Comparison of ENCODE assay signal across 22 mouse cellular contexts in genomic region chr5:147441979-147442378, GRCm38 (mm10). TPM values are rescaled to one million over a fixed set of nuclear protein-coding genes. Genes with fewer than 3 reads are reported as not detected.
DNase-seq lines count a peak whose midpoint lies in the region; ATAC-seq and TF ChIP-seq lines count a peak whose summit lies in the region.
"Had no signal": no experiment of that assay in that cellular context is flagged by ENCODE, and none has a peak within 500 bp of the region (broad histone marks: within the 10 kb centered on the region; RNA-seq: fewer than 3 reads in every experiment).

No protein-coding gene starts in this region.

- H3K27me3 ChIP-seq in MEL (ENCODE audit: control insufficient read depth in 1 of 2, insufficient read depth in 2 of 2, low read length in 2 of 2): no peaks in the 10 kb centered on the region
- H3K27me3 ChIP-seq in liver, embryonic 13.5 days: no peaks in the 10 kb centered on the region
- no peaks in the 10 kb centered on the region for H3K27me3 ChIP-seq in liver, postnatal 0 days (ENCODE audit: insufficient read depth, low read length)
- H3K27me3 ChIP-seq: embryonic facial prominence, embryonic 15.5 days; Patski had no signal

- H3K9ac ChIP-seq in MEL (ENCODE audit: control insufficient read depth, low read depth, low read length, poor library complexity, severe bottlenecking): peak overlapping the region; percentile 41; the same call in 1 of the 2 replicates
- H3K9ac ChIP-seq in liver, embryonic 13.5 days: peak overlapping the region; percentile 35; the same call in 1 of the 2 replicates
- H3K9ac ChIP-seq in liver, postnatal 0 days (replicated peaks): peak overlapping the region; percentile 6; the same call in 1 of the 2 replicates
- H3K9ac ChIP-seq: embryonic facial prominence, embryonic 15.5 days; hindbrain, embryonic 14.5 days had no signal

- 19% methylated on average over 1 of the region's 1 CpGs for WGBS in liver, embryonic 13.5 days (ENCODE audit: insufficient replicate concordance)
- WGBS in liver, postnatal 0 days (ENCODE audit: insufficient replicate concordance): 33% methylated on average over 1 of the region's 1 CpGs

- no peak for TF ChIP-seq RAD21 in MEL (IDR thresholded peaks at IDR 0.05; ENCODE audit: low read depth, low read length)

- no peak for TF ChIP-seq CTCF in MEL (IDR thresholded peaks at IDR 0.05 in 2 of 3, conservative IDR thresholded peaks at IDR 0.05 in 1 of 3; ENCODE audit: control insufficient read depth in 1 of 3, insufficient read depth in 1 of 3, low read depth in 2 of 3, low read length in 3 of 3, poor library complexity in 1 of 3, severe bottlenecking in 1 of 3)
- TF ChIP-seq CTCF in liver, postnatal 0 days (IDR thresholded peaks at IDR 0.05; ENCODE audit: low read depth): no peak
- TF ChIP-seq CTCF in layer of hippocampus, adult 2 months (conservative IDR thresholded peaks at IDR 0.05): no peak

- 0 out of 4 replicates have a peak, but pooled peaks of 1 of the 2 experiments have one; percentile 37 for TF ChIP-seq POLR2A in MEL (IDR thresholded peaks at IDR 0.05; ENCODE audit: control insufficient read depth in 1 of 2, insufficient read depth in 1 of 2, low read depth in 1 of 2, low read length in 2 of 2, poor library complexity in 1 of 2)

- peaks cover 44 to 64% of the 10 kb centered on the region in 2 experiments for H3K4me1 ChIP-seq in MEL (ENCODE audit: control insufficient read depth in 1 of 2, insufficient read depth in 2 of 2, low read length in 2 of 2)
- H3K4me1 ChIP-seq in liver, embryonic 13.5 days (replicated peaks): peaks cover 88% of the 10 kb centered on the region
- H3K4me1 ChIP-seq in liver, postnatal 0 days (ENCODE audit: insufficient read depth): peaks cover 34% of the 10 kb centered on the region
- H3K4me1 ChIP-seq: forebrain, embryonic 10.5 days; hindbrain, embryonic 10.5 days had no signal

- H3K27ac ChIP-seq in MEL (ENCODE audit: control insufficient read depth, low read depth, low read length): peak overlapping the region; percentile 86
- H3K27ac ChIP-seq in liver, embryonic 13.5 days: peak overlapping the region; percentile 88
- H3K27ac ChIP-seq in liver, postnatal 0 days (ENCODE audit: low read depth): 0 out of 2 replicates have a peak overlapping the region, but pooled peaks have one; percentile 25
- no peak overlapping the region for H3K27ac ChIP-seq in layer of hippocampus, adult 2 months
- H3K27ac ChIP-seq: embryonic facial prominence, embryonic 15.5 days; forebrain, embryonic 10.5 days; gastrocnemius, adult 2 months; heart, embryonic 10.5 days; hindbrain, embryonic 10.5 days; hindbrain, embryonic 14.5 days had no signal

- peak; percentile 96 for TF ChIP-seq EP300 in MEL (IDR thresholded peaks at IDR 0.05; ENCODE audit: low read depth in 1 of 2, low read length in 2 of 2)
- TF ChIP-seq EP300 in liver, postnatal 0 days (IDR thresholded peaks at IDR 0.05; ENCODE audit: low read depth): peak; percentile 87

- H3K4me3 ChIP-seq in MEL (ENCODE audit: control insufficient read depth in 1 of 2, insufficient read depth in 1 of 2, low read depth in 2 of 2, low read length in 2 of 2): no peak overlapping the region
- no peak overlapping the region for H3K4me3 ChIP-seq in liver, embryonic 13.5 days (replicated peaks)
- no peak overlapping the region for H3K4me3 ChIP-seq in liver, postnatal 0 days (ENCODE audit: low read depth, low read length)
- no peak overlapping the region for H3K4me3 ChIP-seq in layer of hippocampus, adult 2 months
- H3K4me3 ChIP-seq: embryonic facial prominence, embryonic 15.5 days; forebrain, embryonic 10.5 days; gastrocnemius, adult 2 months; heart, embryonic 10.5 days; hindbrain, embryonic 10.5 days had no signal

- no peaks in the 10 kb centered on the region for H3K9me3 ChIP-seq in MEL (replicated peaks; ENCODE audit: insufficient read depth, low read length)
- no peaks in the 10 kb centered on the region for H3K9me3 ChIP-seq in liver, embryonic 13.5 days (replicated peaks)
- H3K9me3 ChIP-seq in liver, postnatal 0 days (ENCODE audit: low read length): no peaks in the 10 kb centered on the region
- H3K9me3 ChIP-seq: embryonic facial prominence, embryonic 15.5 days; heart, embryonic 10.5 days; hindbrain, embryonic 10.5 days had no signal

- H3K4me2 ChIP-seq in liver, embryonic 13.5 days: peak overlapping the region; percentile 45
- no peak overlapping the region for H3K4me2 ChIP-seq in liver, postnatal 0 days (ENCODE audit: low read depth, low read length)
- H3K4me2 ChIP-seq: embryonic facial prominence, embryonic 15.5 days; hindbrain, embryonic 14.5 days had no signal

- peak; percentile 92 for DNase-seq in MEL (ENCODE audit: low read depth, low spot score)
- DNase-seq in liver, embryonic 13.5 days: peak; percentile 45
- no peak for DNase-seq in liver, postnatal 0 days
- no peak for DNase-seq in left cerebral cortex, adult 11 months (ENCODE audit: low spot score)
- no peak for DNase-seq in layer of hippocampus, postnatal 36 days
- no peak for DNase-seq in adrenal gland, postnatal 36 days
- DNase-seq in layer of hippocampus, adult 2 months (ENCODE audit: low spot score in 2 of 2): no peak
- DNase-seq: adrenal gland, postnatal 14 days; cerebellum, adult 18-20 months; cerebellum, adult 9-11 months; embryo, embryonic 11 days; gastrocnemius, adult 2 months; gastrocnemius, postnatal 25 days had no signal

- ATAC-seq in common myeloid progenitor, adult 5-6 weeks (replicated peaks; ENCODE audit: low read depth, poor library complexity, severe bottlenecking): peak; percentile 57
- ATAC-seq in liver, embryonic 13.5 days (ENCODE audit: low read depth): peak; percentile 78
- ATAC-seq in liver, postnatal 0 days: peak; percentile 71
- ATAC-seq: activated CD4-positive, CD25-positive, alpha-beta regulatory T cell, adult 4 months; forebrain, embryonic 14.5 days; Patski had no signal

- H3K79me2 ChIP-seq in MEL (ENCODE audit: control insufficient read depth, insufficient read depth, low read length, poor library complexity): peaks cover 69% of the 10 kb centered on the region

- peaks cover 28 to 78% of the 10 kb centered on the region in 2 experiments for H3K36me3 ChIP-seq in MEL (ENCODE audit: control insufficient read depth in 1 of 2, insufficient read depth in 2 of 2, low read length in 2 of 2)
- peaks cover 17% of the 10 kb centered on the region for H3K36me3 ChIP-seq in liver, embryonic 13.5 days
- peaks cover 6% of the 10 kb centered on the region; the same call in 1 of the 2 replicates for H3K36me3 ChIP-seq in liver, postnatal 0 days (replicated peaks; ENCODE audit: insufficient read depth, low read length)
- H3K36me3 ChIP-seq: embryonic facial prominence, embryonic 15.5 days; heart, embryonic 10.5 days had no signal

TF ChIP-seq in MEL, 35 proteins besides CTCF, POLR2A, EP300 and RAD21 (continues in another document):
- TF ChIP-seq USF1 (IDR thresholded peaks at IDR 0.05; ENCODE audit: low read depth, low read length) (no peak), JUND (IDR thresholded peaks at IDR 0.05; ENCODE audit: low read depth, low read length) (no peak), GATA1 (IDR thresholded peaks at IDR 0.05; ENCODE audit: low read depth, low read length) (peak; percentile 95), CHD1 (IDR thresholded peaks at IDR 0.05; ENCODE audit: low read depth, low read length) (no peak; the same call in 1 of the 2 replicates), TAL1 (IDR thresholded peaks at IDR 0.05; ENCODE audit: low read length) (peak; percentile 96), SIN3A (IDR thresholded peaks at IDR 0.05; ENCODE audit: low read length) (peak; percentile 87), MXI1 (IDR thresholded peaks at IDR 0.05; ENCODE audit: low read depth, low read length) (peak; percentile 80), E2F4 (IDR thresholded peaks at IDR 0.05; ENCODE audit: borderline replicate concordance, low read depth, low read length) (no peak), ZKSCAN1 (IDR thresholded peaks at IDR 0.05; ENCODE audit: low read depth, low read length) (no peak), TBP (IDR thresholded peaks at IDR 0.05; ENCODE audit: low read depth, low read length) (no peak), ZNF384 (IDR thresholded peaks at IDR 0.05; ENCODE audit: low read depth, low read length) (peak; percentile 93), BHLHE40 (IDR thresholded peaks at IDR 0.05; ENCODE audit: borderline replicate concordance, low read depth, low read length) (0 out of 2 replicates have a peak, but pooled peaks have one; percentile 37), ZMIZ1 (IDR thresholded peaks at IDR 0.05; ENCODE audit: low read depth, low read length) (peak; percentile 64; the same call in 1 of the 2 replicates), TCF12 (IDR thresholded peaks at IDR 0.05; ENCODE audit: low read depth, low read length) (peak; percentile 95), SMC3 (IDR thresholded peaks at IDR 0.05; ENCODE audit: low read depth, low read length) (no peak), USF2 (IDR thresholded peaks at IDR 0.05; ENCODE audit: borderline replicate concordance in 1 of 2, insufficient read depth in 1 of 2, low read depth in 1 of 2, low read length in 2 of 2) (no peak), POLR2AphosphoS5 (IDR thresholded peaks at IDR 0.05; ENCODE audit: borderline replicate concordance, low read depth, low read length) (no peak)

RNA-seq across cellular contexts. Expression of gene Pan3, which starts 12.0 kb away (rescaled TPM):
- 56.1 and 61.5 TPM in 2 replicates for total RNA-seq in MEL (2012; rRNA removed)
- polyA plus RNA-seq in MEL (2012; ENCODE audit: insufficient read depth in 1 of 2, insufficient read length in 2 of 2, low read depth in 1 of 2, low replicate concordance in 2 of 2, missing spikeins in 1 of 2): 10 to 100 TPM in 1 of 2 experiments, not detected in 1; 60.6 TPM
- total RNA-seq in common myeloid progenitor, adult 5-6 weeks (2017): 240 and 264 TPM in 2 replicates
- 39.0 and 39.3 TPM in 2 replicates for polyA plus RNA-seq in liver, embryonic 13.5 days (2015; fragmentation: Nextera tagmentation; extraction: Ambion mirVana)
- polyA plus RNA-seq in liver, postnatal 0 days (2015; fragmentation: Nextera tagmentation; extraction: Ambion mirVana): 25.2 and 29.9 TPM in 2 replicates
- 100 to 1,000 TPM in 1 of 2 experiments, 10 to 100 TPM in 1; 82.4 to 118 TPM for total RNA-seq in layer of hippocampus, postnatal 36 days (2021)
- total RNA-seq in adrenal gland, postnatal 36 days (2021): 100 to 1,000 TPM in 1 of 2 experiments, 10 to 100 TPM in 1; 92.1 to 101 TPM
- total RNA-seq in layer of hippocampus, adult 2 months (2021): 100 to 1,000 TPM in 1 of 2 experiments, 10 to 100 TPM in 1; 96.7 to 114 TPM

RNA-seq across cellular contexts. Expression of gene Flt3, which starts 41.7 kb away (rescaled TPM):
- total RNA-seq in MEL (2012; rRNA removed): not detected in 2 replicates
- under 1 TPM in 1 of 2 experiments, not detected in 1; 0.01 TPM for polyA plus RNA-seq in MEL (2012; ENCODE audit: insufficient read depth in 1 of 2, insufficient read length in 2 of 2, low read depth in 1 of 2, low replicate concordance in 2 of 2, missing spikeins in 1 of 2)
- total RNA-seq in common myeloid progenitor, adult 5-6 weeks (2017): 100 and 112 TPM in 2 replicates
- polyA plus RNA-seq in liver, embryonic 13.5 days (2015; fragmentation: Nextera tagmentation; extraction: Ambion mirVana): 1.6 and 1.8 TPM in 2 replicates
- polyA plus RNA-seq in liver, postnatal 0 days (2015; fragmentation: Nextera tagmentation; extraction: Ambion mirVana): 1.3 and 1.5 TPM in 2 replicates
- total RNA-seq in layer of hippocampus, postnatal 36 days (2021): 1 to 10 TPM; 8.5 to 9.8 TPM
- total RNA-seq in adrenal gland, postnatal 36 days (2021): under 1 TPM in 1 of 2 experiments, not detected in 1; 0.43 TPM
- total RNA-seq in layer of hippocampus, adult 2 months (2021): 10 to 100 TPM in 1 of 2 experiments, 1 to 10 TPM in 1; 9.8 to 11.0 TPM
- total RNA-seq: gastrocnemius, adult 2 months; gastrocnemius, postnatal 25 days had no signal
- polyA plus RNA-seq: forebrain, embryonic 10.5 days; heart, embryonic 10.5 days; hindbrain, embryonic 10.5 days had no signal

Comparison
In these comparisons a context has a peak if more than half of its experiments do, and no peak if none do; other contexts are left out.
1. DNase-seq: peak in MEL (single experiment) and liver, embryonic 13.5 days (single experiment); none in liver, postnatal 0 days (single experiment), left cerebral cortex, adult 11 months (single experiment), layer of hippocampus, postnatal 36 days (0 of 2), adrenal gland, postnatal 36 days (0 of 2) and layer of hippocampus, adult 2 months (0 of 2).
2. Peak in every context shown above with its lines, with median percentiles within 50 percentile points of each other: H3K9ac ChIP-seq and ATAC-seq.